Mouse (Mus musculus) gastrocnemius, adult 18-20 months (tissue): Measurements from ENCODE around the gene Card14. TPM values are rescaled to one million over a fixed set of nuclear protein-coding genes. Genes with fewer than 3 reads are reported as not detected.
"Not testable (repeated sequence)": the region's sequence is repeated elsewhere in the genome, so short reads cannot be mapped to it uniquely, and the experiment has no call there.

Source experiments
- DNase-seq: peaks from one replicate; pipeline ENCODE4 v3.0.0; 2021; ENCODE audit warnings: low spot score
- total RNA-seq, 2 experiments: library from RNA; stranded (reverse); gene quantifications; 2 replicates each; pipeline ENCODE4 v1.2.3; 2021

Card14 gene
- total RNA-seq, 2 experiments from 2014 or later = 0.21 to 0.34 TPM

DNA sequence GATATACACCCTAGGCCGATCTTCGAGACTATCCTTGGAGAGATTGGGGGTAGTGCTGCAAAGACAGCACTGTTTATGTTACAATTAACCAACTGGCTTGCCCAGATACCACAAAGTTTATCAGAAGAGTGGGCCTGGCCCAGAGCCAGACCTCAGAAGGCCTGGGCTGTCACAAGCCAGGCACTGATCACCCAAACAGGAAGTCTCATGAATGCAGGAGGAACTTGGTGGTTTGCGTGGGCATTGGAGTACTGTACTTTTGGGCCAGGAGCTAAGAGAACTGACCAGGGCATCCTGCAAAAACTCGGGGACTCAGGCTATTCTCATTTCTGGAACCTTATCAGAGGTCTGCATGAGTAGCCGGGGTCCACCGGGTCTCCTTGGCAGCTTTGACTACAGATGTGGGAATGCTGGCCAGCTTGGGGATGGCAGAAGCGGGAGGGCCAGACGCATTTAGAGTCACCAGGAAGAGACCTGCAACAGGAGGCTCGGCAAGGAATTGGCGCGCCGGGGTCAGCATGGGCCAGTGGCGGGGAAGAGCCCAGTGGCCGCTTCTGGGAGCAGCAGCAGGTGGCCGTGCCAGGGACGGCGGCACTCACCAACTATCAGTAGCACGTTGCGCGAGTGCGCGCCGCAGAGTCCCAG lies 47.4 kb downstream of the Card14 start:
- no peak for DNase-seq

DNA sequence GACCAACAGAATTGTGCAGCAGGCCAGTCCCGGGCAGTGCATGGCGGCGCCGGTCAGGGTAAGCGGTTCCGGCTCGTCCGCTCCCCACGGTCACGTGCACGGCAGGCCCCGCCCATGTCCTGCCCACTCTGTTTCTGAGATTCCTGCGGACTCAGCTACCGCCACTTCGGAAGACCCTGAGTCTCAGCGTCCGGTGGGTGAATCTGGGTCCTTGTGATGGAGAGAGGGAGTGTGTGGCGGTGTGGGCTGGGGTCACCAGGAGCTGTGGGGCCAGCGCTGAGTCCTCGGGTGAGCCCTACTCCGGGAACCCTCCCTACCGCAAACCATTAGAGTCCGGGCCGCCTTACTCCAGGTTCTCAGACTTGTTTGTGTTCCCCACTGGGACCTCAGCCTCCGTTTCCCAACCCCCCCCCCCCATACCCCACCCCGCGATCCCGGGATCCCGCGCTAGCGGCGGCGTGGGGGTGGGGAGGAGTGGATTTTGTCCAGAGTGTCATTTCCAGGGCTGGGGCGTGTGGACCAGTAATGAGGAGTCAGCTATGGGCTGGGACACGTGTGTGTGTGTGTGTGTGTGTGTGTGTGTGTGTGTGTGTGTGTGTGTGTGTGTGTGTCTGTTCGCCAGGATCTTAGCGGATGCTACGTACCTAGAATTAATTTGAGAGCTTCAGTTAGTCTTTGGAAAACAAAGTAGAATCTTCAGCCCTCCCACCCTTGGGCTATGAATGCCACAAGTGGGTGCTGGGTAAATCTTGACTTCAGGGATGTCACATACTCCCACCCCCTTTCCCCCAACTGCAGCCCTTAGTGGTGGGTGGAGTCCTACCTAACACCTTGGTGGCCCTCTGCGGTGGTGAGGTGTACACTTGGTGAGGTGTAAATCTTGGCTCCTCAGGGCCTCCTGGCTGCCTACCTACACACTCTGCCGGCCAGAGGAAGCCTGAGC lies 48.1 kb downstream of the Card14 start, which contains the start of the genes Sgsh and Slc26a11:
TSS of gene Sgsh (minus strand) at position 94 of the 943 bp plus-strand sequence.
TSS of gene Slc26a11 (plus strand) at position 115 of the 943 bp plus-strand sequence.
- DNase-seq = peak; percentile 92

DNA sequence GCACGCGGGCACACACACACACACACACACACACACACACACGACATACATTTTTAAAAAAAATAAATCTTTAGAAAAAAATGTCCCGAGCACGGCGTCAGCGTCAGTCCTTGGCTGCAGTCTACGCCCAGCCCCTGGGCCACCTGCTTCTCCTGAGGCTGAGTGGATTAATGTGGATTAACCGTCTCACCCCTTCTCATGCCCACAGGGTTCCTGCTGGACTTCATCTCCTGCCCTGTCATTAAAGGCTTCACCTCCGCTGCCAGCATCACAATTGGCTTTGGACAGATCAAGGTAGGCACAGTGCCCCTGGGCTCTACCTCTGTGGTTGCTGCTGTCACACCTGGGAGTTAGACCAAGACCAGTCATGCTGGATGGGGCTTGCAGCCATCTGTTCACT lies 51.5 kb downstream of the Card14 start:
- no peak for DNase-seq

DNA sequence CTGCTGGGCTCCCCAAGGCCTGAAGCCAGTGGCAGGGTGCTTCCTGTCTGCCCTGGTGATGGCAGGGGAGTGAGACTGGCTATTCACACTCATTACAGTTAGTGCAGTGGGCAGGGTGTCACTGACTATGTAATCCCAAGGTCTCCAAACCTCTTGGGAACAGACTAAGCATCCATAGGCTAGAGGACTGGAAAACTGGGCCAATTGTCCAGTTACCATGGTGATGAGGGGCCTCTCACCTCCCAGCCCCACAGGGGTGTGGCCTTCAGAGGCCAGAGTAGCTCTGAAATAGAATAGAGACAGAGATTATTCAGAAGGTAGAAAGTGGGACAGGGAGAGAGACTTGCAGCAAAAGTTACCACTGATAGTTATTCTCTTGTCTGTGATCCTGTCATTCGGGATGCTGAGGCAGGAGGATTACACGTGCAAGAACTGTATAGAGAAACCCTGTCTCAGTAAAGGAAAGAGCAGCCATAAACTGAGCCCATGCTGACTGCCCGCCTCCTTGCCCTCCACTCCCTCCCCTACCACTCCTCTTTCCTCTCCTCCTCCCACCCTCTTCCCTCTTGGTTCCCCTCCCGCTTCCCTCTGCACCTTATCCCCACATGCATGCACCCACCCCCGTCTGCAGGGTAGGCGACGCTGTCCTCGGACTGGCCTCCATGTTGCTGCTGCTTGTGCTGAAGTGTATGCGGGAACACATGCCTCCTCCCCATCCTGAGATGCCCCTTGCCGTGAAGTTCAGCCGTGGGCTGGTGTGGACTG lies 55.4 kb downstream of the Card14 start:
- no peak for DNase-seq

GRCm38 (mm10) chr11:119363534-119364145 lies 56.1 kb downstream of the Card14 start:
- DNase-seq = peak; percentile 66

GRCm38 (mm10) chr11:119375425-119375824 lies 67.9 kb downstream of the Card14 start:
- DNase-seq = no peak

DNA sequence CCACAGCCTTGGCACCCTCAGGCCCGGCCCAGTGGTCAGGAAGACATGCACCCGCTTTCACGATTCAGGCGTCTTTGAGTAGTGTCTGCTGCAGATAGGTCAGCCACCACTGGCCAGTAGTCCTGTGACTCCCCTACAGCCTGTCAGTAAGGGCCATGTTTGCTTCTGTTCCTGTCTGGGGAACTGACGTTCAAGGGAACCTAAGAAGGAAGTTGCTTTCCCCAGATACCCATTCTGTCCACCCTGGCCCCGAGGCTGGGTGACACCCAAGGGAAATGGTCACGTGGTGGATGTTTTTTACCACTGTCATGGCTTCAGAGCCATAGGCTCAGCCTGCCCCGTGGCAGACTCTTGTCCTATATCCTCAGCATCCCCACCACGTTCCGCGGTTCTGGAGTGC lies 69.8 kb downstream of the Card14 start:
- no peak for DNase-seq

DNA sequence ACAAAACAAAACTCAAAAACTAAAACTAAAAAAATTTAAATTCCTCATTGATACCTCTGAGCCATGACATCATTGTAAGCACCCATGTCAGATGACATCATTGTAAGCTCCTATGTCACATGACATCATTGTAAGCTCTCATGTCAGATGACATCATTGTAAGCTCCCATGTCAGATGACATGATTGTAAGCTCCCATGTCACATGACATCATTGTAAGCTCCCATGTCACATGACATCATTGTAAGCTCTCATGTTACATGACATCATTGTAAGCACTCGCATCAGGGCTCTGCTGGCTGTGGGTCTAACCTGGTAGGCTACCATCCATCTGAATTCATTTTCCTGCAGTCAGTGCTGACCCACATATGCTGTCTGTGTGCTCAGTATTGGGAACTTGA lies 71.0 kb downstream of the Card14 start:
- no peak for DNase-seq

- DNase-seq = no peak
Measured at GRCm38 (mm10) chr11:119381631-119382337, 74.2 kb downstream of the Card14 start.

DNA sequence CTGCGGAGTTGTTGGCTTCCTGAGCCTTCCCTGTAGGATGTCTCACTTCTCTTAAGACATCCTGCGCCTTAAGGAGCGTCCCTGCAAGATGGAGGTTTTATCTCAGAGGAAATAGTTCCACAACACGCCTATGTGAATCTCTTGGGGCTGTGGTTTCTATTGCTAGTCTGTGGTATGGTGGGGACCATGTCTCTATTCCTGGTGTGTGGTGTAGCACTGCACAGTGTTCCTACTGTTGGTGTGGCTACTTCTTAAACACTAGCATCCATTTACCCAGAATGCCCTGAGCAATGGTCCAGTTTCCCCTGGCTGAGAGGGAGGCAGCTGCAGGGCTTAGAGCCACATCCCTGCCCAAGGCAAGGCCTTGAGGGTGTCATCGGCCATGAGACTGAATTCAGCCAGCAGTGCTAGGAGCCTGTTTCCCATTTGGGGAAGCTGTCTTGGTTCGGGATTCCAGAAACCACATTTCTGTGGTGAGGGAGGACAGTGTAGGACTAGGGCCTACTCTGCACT lies 74.8 kb downstream of the Card14 start:
- DNase-seq = no peak

GRCm38 (mm10) chr11:119384904-119385303 lies 77.3 kb downstream of the Card14 start:
- DNase-seq = no peak

- DNase-seq = no peak
Measured at GRCm38 (mm10) chr11:119386306-119386705, 78.7 kb downstream of the Card14 start.

GRCm38 (mm10) chr11:119387273-119387672 lies 79.7 kb downstream of the Card14 start:
- DNase-seq = not testable (repeated sequence)

- DNase-seq = peak; percentile 84
Measured at GRCm38 (mm10) chr11:119389851-119390270, 82.3 kb downstream of the Card14 start.

DNA sequence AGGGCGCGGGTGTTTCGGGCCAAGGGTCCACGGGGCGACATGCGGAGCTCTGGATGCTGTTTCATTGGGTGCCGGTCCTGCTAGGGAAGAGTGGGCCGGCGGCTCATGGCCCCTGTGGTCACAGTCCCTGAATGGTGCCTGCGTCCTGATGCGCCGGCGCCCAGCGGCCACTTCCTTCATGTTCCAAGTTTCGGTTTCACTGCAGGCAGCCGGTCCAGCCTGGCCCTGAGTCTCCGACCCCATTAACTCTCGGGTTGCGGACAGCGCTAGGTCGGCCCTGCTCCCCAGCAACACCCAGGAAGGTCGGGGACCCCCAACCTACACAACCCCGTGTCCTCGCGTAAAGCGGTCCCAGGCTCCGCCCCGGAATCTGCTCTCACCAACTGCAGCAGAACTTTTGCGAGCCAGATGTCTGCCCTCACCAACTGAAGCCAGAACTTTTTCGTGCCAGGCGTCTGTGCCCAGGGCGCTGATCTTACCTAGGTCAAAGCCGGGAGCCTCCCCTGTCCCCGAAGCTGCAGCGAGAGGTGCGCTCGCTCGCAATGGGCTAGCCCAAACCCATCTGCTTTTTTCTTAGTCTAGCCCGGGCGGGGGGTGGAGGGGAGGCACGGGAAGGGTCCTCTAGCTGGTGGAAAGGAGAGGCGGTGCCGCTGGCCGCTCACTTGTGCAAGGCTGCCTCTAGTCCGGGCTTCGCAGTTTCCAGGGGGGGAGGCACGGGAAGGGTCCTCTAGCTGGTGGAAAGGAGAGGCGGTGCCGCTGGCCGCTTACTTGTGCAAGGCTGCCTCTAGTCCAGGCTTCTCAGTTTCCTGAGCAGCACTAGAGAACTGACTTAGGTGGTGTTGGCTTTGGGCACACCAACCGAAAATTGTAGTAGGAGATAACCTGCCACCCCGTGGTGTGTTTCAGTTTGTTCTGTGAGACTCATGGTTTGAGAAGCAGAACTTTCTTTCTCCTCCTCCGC lies 83.0 kb downstream of the Card14 start:
- DNase-seq = peak; percentile 80

DNA sequence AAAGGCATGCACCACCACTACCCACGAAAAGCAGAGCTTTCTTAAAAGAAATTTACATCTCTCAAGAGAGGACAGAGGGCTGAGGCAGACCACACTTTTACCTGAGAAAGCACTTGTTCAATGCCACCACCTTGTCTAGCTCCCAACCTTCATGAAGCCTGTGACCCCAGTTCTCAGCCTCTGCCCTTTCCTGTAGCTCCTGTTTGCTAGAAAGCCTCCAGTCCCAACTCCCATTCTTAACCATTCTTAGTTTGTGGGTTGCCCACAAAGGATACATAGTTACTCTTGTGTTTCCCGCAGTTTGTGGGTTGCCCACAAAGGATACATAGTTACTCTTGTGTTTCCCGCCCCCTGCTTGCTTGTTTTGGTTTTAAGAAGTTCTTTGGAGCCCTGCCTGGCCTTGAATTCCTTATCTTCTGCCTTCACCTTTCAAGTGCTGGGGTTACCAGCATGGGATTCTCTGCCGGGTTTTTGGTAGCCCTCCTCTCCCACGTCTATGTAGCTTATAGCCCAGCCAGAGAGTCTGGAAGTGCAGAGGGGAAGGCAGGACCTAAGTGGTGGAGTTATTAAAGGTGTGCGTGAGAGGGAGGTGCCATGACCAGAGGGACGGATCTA lies 83.9 kb downstream of the Card14 start:
- no peak for DNase-seq

DNA sequence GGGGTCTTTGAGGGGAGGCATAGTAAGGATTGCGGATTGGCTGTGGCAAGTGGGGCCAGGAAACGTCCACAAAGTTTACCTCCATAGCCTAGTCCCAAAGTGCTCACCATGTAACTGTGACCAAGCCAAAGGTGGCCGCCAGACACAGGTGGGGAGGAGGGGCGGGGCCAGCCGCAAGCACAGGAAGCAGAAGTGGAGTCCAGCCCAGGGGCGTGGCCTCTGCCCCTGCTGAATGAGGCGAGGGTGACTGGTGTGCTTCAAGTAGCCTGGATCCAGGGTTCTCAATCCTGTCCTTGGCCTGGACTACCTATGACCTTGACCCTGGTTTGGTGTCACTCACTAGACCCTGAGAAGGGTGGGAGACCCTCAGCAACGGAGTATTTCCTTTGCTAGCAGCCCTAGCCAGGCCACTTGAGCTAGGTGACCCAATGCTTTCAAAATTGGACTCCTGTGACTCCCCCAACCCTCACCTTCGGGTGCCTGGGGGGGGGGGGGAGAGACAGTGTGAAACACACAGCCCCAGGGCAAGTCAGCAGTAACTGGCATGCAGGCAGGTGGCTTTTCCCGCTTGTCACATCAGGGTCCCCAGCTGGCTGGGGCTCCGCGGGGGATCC lies 84.5 kb downstream of the Card14 start:
- DNase-seq = peak; percentile 25

- DNase-seq = peak; percentile 67
Measured at GRCm38 (mm10) chr11:119392800-119393482, 85.4 kb downstream of the Card14 start, which contains the start of gene Rnf213. Gene Rnf213, plus strand, starts transcription at chr11:119393100.
